Mouse (Mus musculus): ENCODE results near the gene Yjefn3. TPM values are rescaled to one million over a fixed set of nuclear protein-coding genes. Genes with fewer than 3 reads are reported as not detected.

Yjefn3 gene
- polyA plus RNA-seq, 1 experiment from 2014 or later, result 4.4 TPM

GRCm38 (mm10) chr8:69870003-69870765 lies 32.3 kb downstream of the Yjefn3 start:
- Histone ChIP-seq H3K4me3 (ENCODE audit: low read depth, low read length) (no peak overlapping the region), H3K27ac (ENCODE audit: low read depth, low read length) (no peak overlapping the region), H3K4me1 (replicated peaks; ENCODE audit: control insufficient read depth, insufficient read depth, low read length) (no peaks in the 10 kb centered on the region), H3K36me3 (ENCODE audit: control insufficient read depth, insufficient read depth, low read length) (no peaks in the 10 kb centered on the region; the same call in 1 of the 2 replicates), H3K9ac (ENCODE audit: low read length) (no peak overlapping the region), H3K9me3 (ENCODE audit: control insufficient read depth, low read length) (no peaks in the 10 kb centered on the region), H3K27me3 (ENCODE audit: control insufficient read depth, insufficient read depth, low read length) (no peaks in the 10 kb centered on the region), H3K4me2 (ENCODE audit: low read depth, low read length, severe bottlenecking) (no peak overlapping the region)
- no peak for DNase-seq (ENCODE audit: low spot score)
- no peak for ATAC-seq (replicated peaks; ENCODE audit: low FRiP score)
- 88% methylated on average over 11 of the region's 11 CpGs for WGBS

GRCm38 (mm10) chr8:69867696-69868326 lies 34.7 kb downstream of the Yjefn3 start:
- H3K27ac ChIP-seq (ENCODE audit: low read depth, low read length), result no peak overlapping the region
- no peaks in the 10 kb centered on the region for H3K4me1 ChIP-seq (replicated peaks; ENCODE audit: control insufficient read depth, insufficient read depth, low read length)
- no peak overlapping the region for H3K9ac ChIP-seq (ENCODE audit: low read length)
- no peak overlapping the region for H3K4me2 ChIP-seq (ENCODE audit: low read depth, low read length, severe bottlenecking)
- 85% methylated on average over 5 of the region's 5 CpGs for WGBS
- H3K4me3 ChIP-seq (ENCODE audit: low read depth, low read length), result no peak overlapping the region
- H3K9me3 ChIP-seq (ENCODE audit: control insufficient read depth, low read length), result no peaks in the 10 kb centered on the region
- DNase-seq (ENCODE audit: low spot score) (no peak), ATAC-seq (replicated peaks; ENCODE audit: low FRiP score) (no peak)
- H3K27me3 ChIP-seq (ENCODE audit: control insufficient read depth, insufficient read depth, low read length), result no peaks in the 10 kb centered on the region
- no peaks in the 10 kb centered on the region; the same call in 1 of the 2 replicates for H3K36me3 ChIP-seq (ENCODE audit: control insufficient read depth, insufficient read depth, low read length)

- ATAC-seq (replicated peaks; ENCODE audit: low FRiP score) (no peak), DNase-seq (ENCODE audit: low spot score) (no peak)
- H3K27me3 ChIP-seq (ENCODE audit: control insufficient read depth, insufficient read depth, low read length), result no peaks in the 10 kb centered on the region
- H3K36me3 ChIP-seq (ENCODE audit: control insufficient read depth, insufficient read depth, low read length), result no peaks in the 10 kb centered on the region; the same call in 1 of the 2 replicates
- no peak overlapping the region for H3K9ac ChIP-seq (ENCODE audit: low read length)
- no peak overlapping the region for H3K4me2 ChIP-seq (ENCODE audit: low read depth, low read length, severe bottlenecking)
- no peak overlapping the region for H3K27ac ChIP-seq (ENCODE audit: low read depth, low read length)
- H3K4me1 ChIP-seq (replicated peaks; ENCODE audit: control insufficient read depth, insufficient read depth, low read length), result no peaks in the 10 kb centered on the region
- H3K4me3 ChIP-seq (ENCODE audit: low read depth, low read length), result no peak overlapping the region
- 85% methylated on average over 5 of the region's 5 CpGs for WGBS
- H3K9me3 ChIP-seq (ENCODE audit: control insufficient read depth, low read length), result no peaks in the 10 kb centered on the region
Observed at GRCm38 (mm10) chr8:69864180-69864579, 38.3 kb downstream of the Yjefn3 start.

DNA sequence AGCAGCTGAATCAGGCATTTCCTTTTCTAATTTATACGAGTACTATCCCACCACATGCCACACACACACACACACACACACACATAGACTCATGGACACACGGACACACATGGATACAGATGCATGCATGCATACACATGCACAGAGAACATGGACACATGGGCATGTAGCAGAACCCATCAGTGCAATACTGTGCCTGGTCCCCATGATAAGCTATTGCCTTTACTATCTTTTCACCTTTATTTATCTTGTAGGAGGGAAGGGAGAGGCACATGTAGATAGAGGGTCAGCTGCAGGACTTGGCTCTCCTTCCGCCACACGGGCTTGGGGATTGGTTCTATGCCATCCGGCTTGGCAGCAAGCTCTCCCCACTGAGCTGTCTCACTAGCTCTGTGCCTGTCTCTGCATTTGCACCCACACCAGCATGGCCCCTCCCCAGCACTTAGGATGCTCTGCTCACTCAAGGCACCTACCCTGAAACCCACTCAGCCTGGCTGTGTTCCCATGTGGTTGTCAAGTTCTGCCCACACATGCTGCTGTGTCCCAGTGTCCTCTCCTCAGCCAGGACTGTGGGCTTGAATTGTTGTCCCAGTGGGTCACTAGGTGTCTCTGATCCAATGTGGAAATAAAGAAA lies 39.0 kb downstream of the Yjefn3 start:
- no peak overlapping the region for H3K4me2 ChIP-seq (ENCODE audit: low read depth, low read length, severe bottlenecking)
- H3K27ac ChIP-seq (ENCODE audit: low read depth, low read length), result no peak overlapping the region
- H3K9me3 ChIP-seq (ENCODE audit: control insufficient read depth, low read length), result no peaks in the 10 kb centered on the region
- H3K4me3 ChIP-seq (ENCODE audit: low read depth, low read length), result no peak overlapping the region
- H3K4me1 ChIP-seq (replicated peaks; ENCODE audit: control insufficient read depth, insufficient read depth, low read length), result no peaks in the 10 kb centered on the region
- no peaks in the 10 kb centered on the region for H3K27me3 ChIP-seq (ENCODE audit: control insufficient read depth, insufficient read depth, low read length)
- H3K36me3 ChIP-seq (ENCODE audit: control insufficient read depth, insufficient read depth, low read length), result no peaks in the 10 kb centered on the region; the same call in 1 of the 2 replicates
- WGBS, result 87% methylated on average over 5 of the region's 5 CpGs
- no peak for DNase-seq (ENCODE audit: low spot score)
- H3K9ac ChIP-seq (ENCODE audit: low read length), result no peak overlapping the region
- no peak for ATAC-seq (replicated peaks; ENCODE audit: low FRiP score)

- Histone ChIP-seq H3K4me1 (replicated peaks; ENCODE audit: control insufficient read depth, insufficient read depth, low read length) (no peaks in the 10 kb centered on the region), H3K36me3 (ENCODE audit: control insufficient read depth, insufficient read depth, low read length) (no peaks in the 10 kb centered on the region; the same call in 1 of the 2 replicates), H3K9me3 (ENCODE audit: control insufficient read depth, low read length) (no peaks in the 10 kb centered on the region), H3K27ac (ENCODE audit: low read depth, low read length) (no peak overlapping the region), H3K9ac (ENCODE audit: low read length) (no peak overlapping the region), H3K4me2 (ENCODE audit: low read depth, low read length, severe bottlenecking) (no peak overlapping the region), H3K27me3 (ENCODE audit: control insufficient read depth, insufficient read depth, low read length) (no peaks in the 10 kb centered on the region), H3K4me3 (ENCODE audit: low read depth, low read length) (no peak overlapping the region)
- no peak for DNase-seq (ENCODE audit: low spot score)
- ATAC-seq (replicated peaks; ENCODE audit: low FRiP score), result no peak
- 77% methylated on average over 2 of the region's 2 CpGs for WGBS
Observed at GRCm38 (mm10) chr8:69861251-69861650, 41.3 kb downstream of the Yjefn3 start.

- no peaks in the 10 kb centered on the region for H3K9me3 ChIP-seq (ENCODE audit: control insufficient read depth, low read length)
- H3K36me3 ChIP-seq (ENCODE audit: control insufficient read depth, insufficient read depth, low read length), result no peaks in the 10 kb centered on the region; the same call in 1 of the 2 replicates
- H3K27me3 ChIP-seq (ENCODE audit: control insufficient read depth, insufficient read depth, low read length), result no peaks in the 10 kb centered on the region
- WGBS, result 58% methylated on average over 4 of the region's 4 CpGs
- no peak overlapping the region for H3K9ac ChIP-seq (ENCODE audit: low read length)
- H3K4me3 ChIP-seq (ENCODE audit: low read depth, low read length), result no peak overlapping the region
- no peak for DNase-seq (ENCODE audit: low spot score)
- no peaks in the 10 kb centered on the region for H3K4me1 ChIP-seq (replicated peaks; ENCODE audit: control insufficient read depth, insufficient read depth, low read length)
- no peak overlapping the region for H3K4me2 ChIP-seq (ENCODE audit: low read depth, low read length, severe bottlenecking)
- no peak overlapping the region for H3K27ac ChIP-seq (ENCODE audit: low read depth, low read length)
- no peak for ATAC-seq (replicated peaks; ENCODE audit: low FRiP score)
Observed at GRCm38 (mm10) chr8:69860807-69861206, 41.7 kb downstream of the Yjefn3 start.

DNA sequence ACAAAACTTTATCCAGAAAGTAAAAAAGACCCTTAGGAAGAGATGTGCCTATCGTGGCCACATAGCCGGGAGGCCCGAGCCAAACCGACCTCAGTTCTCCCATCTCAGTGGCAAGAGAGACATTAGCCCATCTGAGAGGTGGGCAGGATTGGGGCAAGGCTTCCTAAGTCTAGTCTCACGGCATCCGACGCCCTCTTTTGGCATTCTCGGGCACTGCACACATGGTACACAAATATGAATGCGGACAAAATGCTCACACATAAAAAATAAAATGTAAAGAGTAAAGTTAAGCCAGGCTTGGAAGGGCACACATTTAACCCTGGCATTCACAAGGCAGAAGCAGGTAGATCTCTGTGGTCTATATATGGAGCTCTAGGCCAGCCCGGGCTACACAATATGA lies 48.6 kb downstream of the Yjefn3 start:
- H3K9me3 ChIP-seq (ENCODE audit: control insufficient read depth, low read length), result no peaks in the 10 kb centered on the region
- H3K4me1 ChIP-seq (replicated peaks; ENCODE audit: control insufficient read depth, insufficient read depth, low read length), result no peaks in the 10 kb centered on the region
- no peak overlapping the region for H3K9ac ChIP-seq (ENCODE audit: low read length)
- H3K36me3 ChIP-seq (ENCODE audit: control insufficient read depth, insufficient read depth, low read length), result no peaks in the 10 kb centered on the region
- no peak overlapping the region for H3K27ac ChIP-seq (ENCODE audit: low read depth, low read length)
- H3K4me2 ChIP-seq (ENCODE audit: low read depth, low read length, severe bottlenecking), result no peak overlapping the region
- ATAC-seq (replicated peaks; ENCODE audit: low FRiP score) (no peak), DNase-seq (ENCODE audit: low spot score) (no peak)
- 90% methylated on average over 10 of the region's 10 CpGs for WGBS
- H3K4me3 ChIP-seq (ENCODE audit: low read depth, low read length), result no peak overlapping the region
- no peaks in the 10 kb centered on the region for H3K27me3 ChIP-seq (ENCODE audit: control insufficient read depth, insufficient read depth, low read length)

GRCm38 (mm10) chr8:69850926-69851506 lies 51.5 kb downstream of the Yjefn3 start:
- WGBS, result 78% methylated on average over 7 of the region's 7 CpGs
- Histone ChIP-seq H3K27ac (ENCODE audit: low read depth, low read length) (no peak overlapping the region), H3K36me3 (ENCODE audit: control insufficient read depth, insufficient read depth, low read length) (no peaks in the 10 kb centered on the region), H3K27me3 (ENCODE audit: control insufficient read depth, insufficient read depth, low read length) (no peaks in the 10 kb centered on the region), H3K9me3 (ENCODE audit: control insufficient read depth, low read length) (no peaks in the 10 kb centered on the region), H3K4me1 (replicated peaks; ENCODE audit: control insufficient read depth, insufficient read depth, low read length) (no peaks in the 10 kb centered on the region), H3K4me3 (ENCODE audit: low read depth, low read length) (no peak overlapping the region), H3K4me2 (ENCODE audit: low read depth, low read length, severe bottlenecking) (no peak overlapping the region), H3K9ac (ENCODE audit: low read length) (no peak overlapping the region)
- no peak for ATAC-seq (replicated peaks; ENCODE audit: low FRiP score)
- DNase-seq (ENCODE audit: low spot score), result no peak
